Mouse (Mus musculus): ENCODE results near the gene Tapbpl.

Gene Tapbpl

DNA sequence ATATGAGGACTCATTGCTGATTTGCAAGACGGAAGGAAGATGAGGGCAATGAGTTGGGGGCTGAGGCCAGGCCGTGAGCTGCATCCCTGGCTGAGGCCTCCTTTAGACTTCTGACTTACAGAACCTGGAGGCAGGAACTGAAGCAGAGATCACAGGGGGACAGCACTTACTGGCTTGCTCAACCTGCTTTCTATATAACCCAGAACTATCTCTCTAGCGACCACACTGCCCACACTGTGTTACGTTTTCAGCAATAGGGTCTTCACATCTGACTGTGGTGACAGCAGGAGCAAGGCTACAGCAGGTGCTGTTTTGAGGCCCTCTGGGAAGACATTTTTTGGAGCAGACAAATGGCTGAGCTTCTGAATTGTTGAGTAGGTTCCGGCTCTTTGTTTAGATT, 9.0 kb upstream of the Tapbpl start:
- DNase-seq (ENCODE audit: low read depth, low spot score), result no peak

DNA sequence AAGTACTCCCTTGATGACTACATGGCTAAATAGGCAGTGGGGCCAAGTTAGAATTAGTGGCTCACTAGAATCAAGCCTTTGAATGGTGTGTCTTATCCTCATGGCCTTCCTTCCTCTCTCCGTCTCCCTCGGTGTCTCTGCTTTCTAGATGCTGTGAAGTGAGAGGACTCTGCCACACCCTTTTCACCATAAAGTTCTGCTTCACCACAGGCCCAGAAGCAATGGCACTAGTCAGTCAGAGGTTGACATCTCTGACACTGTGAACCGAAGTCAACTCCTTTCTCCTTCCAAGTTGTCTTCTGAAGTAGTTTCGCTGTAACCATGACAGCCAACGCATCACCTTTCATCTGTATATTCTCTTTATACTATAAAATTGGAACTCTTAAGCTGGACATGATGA, 7.9 kb upstream of the Tapbpl start:
- no peak for DNase-seq (ENCODE audit: low read depth, low spot score)

DNA sequence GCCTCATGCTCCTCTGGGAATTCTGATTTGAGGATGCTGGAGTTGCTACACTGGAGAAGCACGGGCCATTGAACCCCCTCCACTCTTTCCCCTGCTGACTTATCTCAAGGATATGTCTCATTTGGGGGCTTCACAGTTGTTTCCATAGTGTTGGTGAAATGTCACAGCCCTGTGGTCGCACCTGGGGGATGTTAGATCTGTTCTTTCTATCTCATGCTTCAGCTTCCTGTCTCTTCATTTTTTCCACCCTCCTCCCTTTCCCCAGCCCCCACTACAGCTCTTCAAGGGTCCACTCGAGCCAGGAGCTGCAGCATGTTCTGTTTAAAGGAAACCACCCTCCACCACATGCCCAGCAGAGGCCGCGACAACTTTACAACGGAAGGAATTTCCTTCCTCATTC, 6.7 kb upstream of the Tapbpl start:
- no peak for DNase-seq (ENCODE audit: low read depth, low spot score)

DNA sequence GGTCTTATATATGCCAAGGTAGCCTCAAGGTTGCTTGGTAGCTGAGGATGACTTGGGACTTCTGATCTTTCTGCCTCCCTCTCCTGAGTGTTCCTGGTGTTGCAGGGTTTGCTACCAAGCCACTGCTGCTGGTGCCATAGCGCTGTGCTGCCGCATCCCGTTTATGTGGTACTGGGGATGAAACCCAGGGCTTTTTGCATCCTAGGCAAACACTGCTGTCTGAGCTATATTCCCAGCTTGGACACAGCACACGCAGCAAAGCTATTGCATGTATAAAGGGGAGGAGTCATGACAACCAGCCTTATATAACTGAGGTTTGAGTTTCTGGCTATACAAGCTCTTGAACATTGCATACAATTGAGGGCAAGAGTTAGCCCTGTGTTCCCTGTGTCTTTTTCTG, 5.8 kb upstream of the Tapbpl start:
- no peak for DNase-seq (ENCODE audit: low read depth, low spot score)

DNA sequence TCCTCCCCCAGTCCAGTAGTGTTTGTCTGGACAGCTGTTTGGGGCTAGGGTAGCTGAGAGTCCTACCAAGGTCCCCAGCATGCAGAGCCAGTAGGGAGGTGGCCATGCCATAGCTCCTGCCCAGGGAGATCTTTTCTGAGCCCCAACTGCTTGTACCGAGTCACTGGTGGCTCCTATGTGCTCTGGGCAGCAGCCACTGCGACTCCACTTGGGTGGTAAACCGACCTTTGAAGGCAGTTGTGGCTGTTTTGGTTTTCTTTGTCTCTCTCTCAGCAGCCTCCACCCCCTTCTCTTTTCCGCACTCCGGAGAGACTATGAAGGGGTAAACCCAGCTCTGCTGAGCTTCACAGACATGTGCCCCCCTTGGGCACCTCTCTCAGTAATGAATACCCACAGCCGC, 5.1 kb upstream of the Tapbpl start, which contains the start of gene Cd27:
TSS of gene Cd27 (minus strand) at position 229 of the 400 bp plus-strand sequence.
- DNase-seq (ENCODE audit: low read depth, low spot score), result no peak

DNA sequence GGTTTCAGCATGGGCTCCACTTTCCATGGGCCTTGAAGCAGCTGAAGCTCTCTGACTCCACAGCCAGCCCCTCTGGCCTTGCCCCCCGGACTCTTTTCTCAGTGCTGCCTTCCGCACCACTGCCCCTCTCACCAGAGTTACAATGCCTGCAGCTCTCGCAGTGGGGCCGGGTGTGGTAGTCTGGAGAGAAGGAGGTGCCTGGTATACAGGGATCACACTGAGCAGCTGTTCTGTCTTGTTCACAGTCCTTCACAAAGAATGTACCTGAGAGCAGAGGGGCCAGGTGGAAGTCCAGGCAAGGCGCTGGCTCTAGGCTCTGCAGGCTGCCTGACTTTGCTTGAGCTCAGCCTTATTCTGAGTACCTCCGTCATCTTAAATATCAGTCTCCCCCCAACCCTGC, 4.7 kb upstream of the Tapbpl start:
- no peak for DNase-seq (ENCODE audit: low read depth, low spot score)

DNA sequence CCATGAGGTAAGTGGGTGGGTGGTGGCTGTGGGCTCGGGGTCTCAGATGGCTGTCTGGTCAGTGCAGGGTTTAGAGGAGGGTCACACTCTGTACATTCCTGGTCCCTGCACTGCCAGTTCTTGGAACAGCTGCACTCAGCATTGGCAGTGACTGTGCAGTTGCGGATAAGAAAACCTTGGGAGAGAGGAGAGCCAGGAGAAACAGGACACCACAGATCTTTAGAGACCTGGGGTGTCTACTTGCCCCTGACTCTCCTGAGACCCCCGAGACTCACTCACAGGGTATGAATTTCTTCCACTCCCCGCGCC, 2.8 kb upstream of the Tapbpl start:
- DNase-seq (ENCODE audit: low read depth, low spot score), result no peak

DNA sequence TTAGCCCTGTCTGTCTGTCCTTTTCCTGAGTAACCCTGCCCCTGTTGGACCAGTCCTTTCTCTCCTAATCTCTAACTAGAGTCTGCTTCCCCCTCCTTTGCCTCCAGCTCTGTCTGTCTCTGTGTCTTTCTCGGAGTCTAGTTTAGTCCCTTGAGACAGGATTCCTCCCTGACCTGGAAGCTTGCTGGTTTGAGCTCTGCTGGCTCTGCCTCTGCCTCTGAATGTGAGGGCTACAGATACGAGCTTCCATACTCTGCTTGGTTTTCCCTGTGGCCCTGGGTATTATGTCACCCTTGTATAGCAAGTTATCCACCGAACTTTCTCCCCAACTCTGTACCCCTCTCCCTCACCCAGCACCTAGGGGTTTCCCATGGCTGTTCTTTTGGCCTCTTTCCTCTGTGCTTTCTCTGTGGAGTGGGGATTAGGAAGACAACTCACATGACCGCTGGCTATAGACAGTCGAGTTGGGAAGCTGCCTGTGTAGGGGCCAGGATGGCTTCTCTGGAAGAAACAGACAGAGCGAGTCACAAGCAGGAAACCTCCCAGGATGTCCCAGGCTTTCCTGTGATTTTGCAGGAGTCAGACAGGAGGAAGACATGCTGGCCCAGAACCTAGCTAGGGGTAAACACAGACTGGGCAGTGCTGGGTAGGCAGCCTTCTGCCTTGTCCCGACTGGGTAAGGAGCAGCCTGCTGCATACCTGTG, 2.3 kb upstream of the Tapbpl start:
- DNase-seq (ENCODE audit: low read depth, low spot score), result no peak

DNA sequence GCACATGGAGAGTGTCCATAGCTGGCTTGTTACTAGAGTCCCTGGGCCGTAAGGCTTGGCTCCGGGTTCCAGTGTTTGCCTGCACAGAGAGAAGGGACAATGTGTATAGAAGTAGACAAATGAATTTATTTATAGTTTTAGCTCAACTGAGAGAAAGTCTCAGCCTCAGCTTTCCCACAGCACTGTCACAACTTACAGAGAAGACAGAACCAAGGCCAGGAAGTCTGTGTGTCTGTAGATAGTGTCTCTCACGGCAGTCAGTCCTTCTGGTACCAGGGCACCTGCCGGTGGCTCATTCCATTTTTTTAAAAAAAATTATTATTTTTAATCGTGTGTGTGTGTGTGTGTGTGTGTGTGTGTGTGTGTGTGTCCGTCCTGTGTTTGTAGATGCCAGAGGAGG, 856 bp upstream of the Tapbpl start:
- no peak for DNase-seq (ENCODE audit: low read depth, low spot score)

DNA sequence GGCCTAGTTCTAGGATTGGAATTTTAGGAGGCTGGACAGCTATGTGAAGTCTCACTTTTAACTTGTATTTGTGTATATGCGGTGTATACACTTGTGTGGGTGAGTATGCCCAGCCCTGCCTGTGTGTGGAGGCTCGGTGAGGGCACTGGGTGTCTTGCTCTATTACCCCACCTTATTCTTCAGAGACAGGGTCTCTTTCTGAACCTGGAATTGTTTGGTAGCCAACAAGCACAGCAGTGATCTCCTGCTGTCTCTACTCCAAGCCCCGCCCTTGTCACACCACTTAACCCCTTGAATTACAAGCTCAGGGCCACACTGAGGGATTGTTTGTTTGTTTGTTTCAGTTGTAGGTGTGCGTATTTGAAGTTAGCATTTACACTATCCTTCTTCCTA, 381 bp upstream of the Tapbpl start:
- DNase-seq (ENCODE audit: low read depth, low spot score), result no peak

DNA sequence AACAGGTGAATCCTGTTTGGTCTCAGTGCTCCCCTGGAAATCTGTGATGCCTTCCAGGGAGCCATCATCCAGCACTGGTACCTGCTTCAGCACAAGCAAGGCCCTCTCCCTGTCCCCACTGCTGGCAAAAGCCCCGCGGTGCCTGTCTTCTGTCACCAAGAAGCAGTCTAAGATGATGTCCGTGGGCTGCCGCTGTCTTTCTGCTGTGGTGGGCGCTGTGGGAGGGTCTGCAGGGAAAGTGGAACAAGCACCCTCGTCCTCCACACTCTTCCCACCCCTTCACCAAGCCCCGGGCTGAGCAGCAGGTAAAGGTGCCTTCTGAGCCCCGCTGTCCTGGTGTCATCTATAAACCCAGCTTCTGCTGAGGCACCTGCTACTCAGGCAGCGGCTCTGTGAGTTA, 1.1 kb downstream of the Tapbpl start:
- DNase-seq (ENCODE audit: low read depth, low spot score), result no peak

DNA sequence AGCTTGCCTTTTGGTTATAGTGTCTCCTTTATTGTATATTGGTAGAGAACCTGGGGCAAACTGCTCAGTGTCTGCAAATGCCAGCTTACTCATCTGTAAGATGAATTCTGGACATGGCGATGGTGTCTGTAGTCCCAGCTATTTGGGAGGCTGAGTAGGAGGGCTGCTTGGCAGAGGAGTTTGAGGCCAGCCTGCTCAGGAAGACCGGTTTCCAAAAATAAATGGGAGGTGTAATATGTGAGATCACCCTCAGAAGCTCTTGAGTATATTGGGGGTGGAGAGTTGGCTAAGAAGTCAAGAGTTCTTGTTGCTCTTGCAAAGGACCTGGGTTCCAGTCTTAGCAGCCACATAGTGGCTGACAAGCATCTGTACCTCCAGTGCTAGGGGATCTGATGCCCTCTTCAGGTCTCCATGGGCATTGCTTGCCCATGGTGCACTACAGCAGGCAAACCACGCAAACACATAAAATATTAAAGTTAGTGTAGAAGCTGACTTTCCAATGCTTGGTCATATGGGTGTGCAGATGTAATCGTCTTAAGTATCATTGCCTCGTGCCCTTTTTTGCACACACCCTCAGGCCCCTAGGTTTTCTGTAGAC, 6.0 kb downstream of the Tapbpl start:
- DNase-seq (ENCODE audit: low read depth, low spot score), result no peak

DNA sequence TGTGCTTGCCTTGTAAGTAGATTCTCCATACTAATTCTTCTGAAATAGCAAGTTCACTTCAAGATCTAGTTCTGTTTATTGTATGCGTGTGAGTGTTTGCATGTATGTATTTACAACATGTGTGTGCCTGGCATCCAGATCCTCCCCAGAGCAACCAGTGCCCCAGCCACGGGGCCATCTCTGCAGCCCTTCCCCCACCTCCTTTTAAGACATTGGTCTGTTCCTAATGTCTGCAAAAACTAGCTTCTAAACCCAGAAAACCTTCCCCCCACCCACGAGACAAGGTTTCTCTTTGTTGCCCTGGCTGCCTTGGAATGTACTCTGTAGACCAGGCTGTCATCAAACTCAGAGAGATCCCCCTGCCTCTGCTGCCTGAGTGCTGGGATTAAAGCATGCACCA, 9.1 kb downstream of the Tapbpl start:
- no peak for DNase-seq (ENCODE audit: low read depth, low spot score)

DNA sequence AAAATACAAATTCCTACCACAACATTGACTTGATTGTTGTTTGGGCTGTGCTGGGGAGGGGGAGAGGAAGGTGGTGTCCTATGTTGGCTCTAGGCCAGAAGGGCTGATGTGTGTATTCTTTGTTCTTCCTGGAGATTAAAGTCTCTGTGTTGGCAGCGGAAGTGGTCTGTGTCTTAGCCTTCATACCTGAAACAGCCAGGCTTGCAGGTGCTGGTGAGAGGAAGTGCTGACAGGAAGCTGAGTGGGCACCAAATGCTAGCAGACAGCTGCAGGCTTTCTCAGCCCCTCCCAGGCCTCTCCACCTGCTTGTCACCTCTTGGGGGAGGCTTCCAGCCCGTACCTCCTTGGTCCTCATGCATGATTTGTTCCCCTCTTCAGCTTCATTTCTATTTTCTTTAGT, 9.5 kb downstream of the Tapbpl start:
- no peak for DNase-seq (ENCODE audit: low read depth, low spot score)

DNA sequence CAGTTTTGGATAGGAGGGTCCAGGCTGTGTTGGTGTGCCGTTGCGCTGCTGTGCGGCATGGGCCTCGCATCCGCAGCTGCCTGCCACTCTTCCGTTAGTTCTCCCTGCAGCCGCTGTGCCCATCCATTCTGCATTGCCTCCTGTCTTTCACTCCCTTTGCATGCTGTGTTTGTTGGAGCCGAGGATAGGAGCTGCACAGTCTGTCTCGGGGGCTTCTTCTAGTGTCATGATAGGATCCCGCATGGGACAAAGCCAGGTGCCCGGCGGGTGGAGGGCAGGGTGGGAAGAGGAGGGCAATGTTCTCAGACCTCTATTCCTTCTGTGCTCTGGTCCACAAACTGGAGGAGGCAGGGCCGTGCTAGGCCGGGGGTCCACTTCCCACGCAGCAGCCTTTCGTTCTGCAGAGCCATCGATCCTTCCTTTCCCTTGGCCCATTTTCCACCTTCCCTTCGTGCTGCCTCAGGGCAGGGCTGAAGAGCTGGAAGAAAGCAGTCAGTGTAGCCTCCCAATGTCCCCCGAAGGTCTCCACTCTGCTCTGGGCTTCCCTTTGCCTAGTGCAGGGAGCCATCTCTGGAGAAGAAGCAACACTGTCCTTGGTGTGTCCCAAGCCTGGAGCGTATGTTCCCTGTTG, 10.4 kb downstream of the Tapbpl start:
- DNase-seq (ENCODE audit: low read depth, low spot score), result no peak

DNA sequence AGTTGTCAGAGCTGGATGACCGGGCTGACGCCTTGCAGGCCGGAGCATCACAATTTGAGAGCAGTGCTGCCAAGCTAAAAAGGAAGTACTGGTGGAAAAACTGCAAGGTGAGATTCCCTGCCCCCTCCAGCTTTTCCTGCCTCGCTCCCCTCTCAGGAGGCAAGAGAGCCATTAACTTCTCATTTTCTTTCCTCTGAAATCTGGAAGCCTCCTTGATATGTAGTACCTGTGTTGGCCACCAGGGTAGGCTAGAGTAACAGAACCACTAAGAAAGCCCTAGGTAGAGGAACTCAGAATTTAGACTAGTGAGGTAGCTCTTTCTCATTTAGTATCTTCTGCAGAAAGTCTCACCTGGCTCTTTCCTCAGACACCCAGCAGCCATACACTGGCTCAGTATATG, 12.7 kb downstream of the Tapbpl start:
- no peak for DNase-seq (ENCODE audit: low read depth, low spot score)

DNA sequence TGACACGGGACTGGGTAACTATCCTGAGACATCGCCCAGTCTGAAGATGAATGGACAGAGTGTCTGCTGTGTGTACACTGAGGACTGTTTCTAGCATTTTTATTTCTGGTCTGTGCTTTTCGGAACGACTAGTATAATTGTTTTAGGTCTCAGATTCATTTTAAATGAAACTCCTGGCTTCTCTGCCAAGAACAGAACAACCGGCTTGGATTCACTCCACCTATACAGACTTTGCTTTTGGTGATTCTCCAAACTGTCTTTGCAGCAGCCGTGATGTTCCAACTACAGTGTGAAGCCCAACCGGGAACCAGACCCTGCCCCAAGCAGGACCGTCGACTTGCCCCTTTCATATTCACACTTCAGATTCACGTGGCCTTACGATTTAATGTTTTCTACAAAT, 13.8 kb downstream of the Tapbpl start:
- no peak for DNase-seq (ENCODE audit: low read depth, low spot score)

DNA sequence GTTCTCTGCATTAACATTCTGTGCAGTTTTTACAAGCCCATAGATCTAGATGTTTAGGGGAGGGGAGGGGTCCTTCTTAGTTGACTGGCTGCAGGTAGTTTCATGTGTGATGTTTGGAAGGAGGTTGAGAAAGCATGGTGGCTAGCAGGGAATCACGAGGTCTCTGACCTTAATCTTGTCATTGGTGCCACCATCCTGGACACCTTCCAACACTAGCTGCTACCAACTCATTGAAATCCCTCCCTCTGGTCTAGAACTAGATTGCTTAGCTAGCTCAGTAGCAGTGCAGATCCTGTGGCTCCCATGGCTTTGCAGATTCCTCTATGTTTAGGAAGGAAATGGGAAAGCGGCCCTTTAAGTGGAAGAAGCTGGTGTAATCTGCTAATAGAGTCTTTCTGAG, 14.8 kb downstream of the Tapbpl start:
- DNase-seq (ENCODE audit: low read depth, low spot score), result no peak

DNA sequence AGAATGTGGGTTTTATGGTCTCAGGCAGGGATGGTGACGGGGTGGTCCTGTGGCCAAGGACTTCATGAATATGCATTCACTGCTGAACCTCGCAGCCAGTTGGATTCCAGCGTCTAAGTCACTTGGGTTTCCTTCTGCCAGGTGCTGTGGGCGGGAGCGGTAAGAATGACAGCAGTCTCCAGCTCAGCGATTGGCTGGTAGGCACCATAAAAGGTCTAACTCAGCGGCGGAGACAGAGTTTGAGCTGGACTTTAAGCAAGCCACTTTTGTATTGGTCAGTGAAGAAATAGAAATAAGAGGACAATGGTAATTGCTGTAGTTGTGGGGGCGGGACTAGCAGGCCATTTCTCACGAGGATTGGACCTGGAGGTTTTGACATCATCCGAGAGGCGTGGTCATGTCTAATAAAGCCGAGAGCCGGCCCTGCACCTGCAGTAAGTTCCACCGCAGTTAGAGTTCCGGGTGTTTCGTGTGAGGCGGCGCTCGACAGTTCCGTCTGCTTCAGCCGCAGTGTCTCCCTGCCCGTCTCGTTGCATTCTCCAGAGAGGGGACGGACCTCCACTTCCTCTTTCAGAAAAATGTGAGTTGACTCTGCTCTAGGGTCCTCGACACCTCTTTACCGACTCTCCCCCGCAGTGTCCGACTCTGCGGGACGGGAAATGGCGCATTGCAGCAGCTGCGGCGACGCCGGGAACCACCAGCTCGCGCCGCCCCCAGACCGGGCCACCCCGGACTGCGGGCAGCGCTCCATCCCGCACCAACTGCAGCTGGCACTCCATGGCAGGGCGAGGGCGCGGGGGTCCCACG, 16.3 kb downstream of the Tapbpl start, which contains the start of gene Vamp1:
TSS of gene Vamp1 (plus strand) at position 404 of the 807 bp plus-strand sequence.
- peak; percentile 92 for DNase-seq (ENCODE audit: low read depth, low spot score)

DNA sequence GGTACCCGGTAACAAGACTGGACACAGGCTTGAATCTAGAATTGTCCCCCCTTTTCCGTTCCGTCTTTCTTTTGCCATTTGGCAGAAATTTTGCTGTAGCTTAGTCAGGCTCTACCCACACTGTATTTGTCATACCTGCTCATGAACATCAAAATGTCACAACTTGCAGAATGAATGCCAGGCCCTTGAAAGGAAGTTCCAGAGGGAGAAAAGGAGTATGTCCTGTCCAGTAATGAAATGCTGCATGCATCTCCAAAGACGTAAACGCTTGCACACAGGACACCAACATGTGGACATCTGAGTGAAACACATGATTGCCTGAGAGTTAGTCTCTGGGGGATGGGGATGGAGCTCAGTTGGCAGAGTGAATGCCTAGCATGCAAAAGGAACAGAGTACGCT, 17.9 kb downstream of the Tapbpl start:
- no peak for DNase-seq (ENCODE audit: low read depth, low spot score)

DNA sequence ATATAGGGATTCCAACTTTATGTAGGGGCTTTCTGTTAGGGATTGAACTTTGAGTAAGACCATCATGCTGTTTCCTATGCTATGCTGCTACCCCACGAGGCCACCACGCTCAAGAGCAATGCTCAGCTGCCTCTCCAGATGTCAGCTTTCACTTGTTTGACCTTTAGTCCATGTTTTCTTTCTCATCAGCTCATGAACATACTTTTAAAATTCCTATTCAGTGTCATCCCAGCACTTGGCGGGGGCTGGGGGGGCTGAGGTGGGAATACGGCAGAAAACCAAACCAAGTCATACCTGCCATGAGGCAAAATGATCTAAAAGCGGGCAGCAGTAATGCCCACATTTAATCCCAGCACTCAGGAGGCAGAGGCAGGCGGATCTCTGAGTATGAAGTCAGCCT, 18.5 kb downstream of the Tapbpl start:
- DNase-seq (ENCODE audit: low read depth, low spot score), result no peak

DNA sequence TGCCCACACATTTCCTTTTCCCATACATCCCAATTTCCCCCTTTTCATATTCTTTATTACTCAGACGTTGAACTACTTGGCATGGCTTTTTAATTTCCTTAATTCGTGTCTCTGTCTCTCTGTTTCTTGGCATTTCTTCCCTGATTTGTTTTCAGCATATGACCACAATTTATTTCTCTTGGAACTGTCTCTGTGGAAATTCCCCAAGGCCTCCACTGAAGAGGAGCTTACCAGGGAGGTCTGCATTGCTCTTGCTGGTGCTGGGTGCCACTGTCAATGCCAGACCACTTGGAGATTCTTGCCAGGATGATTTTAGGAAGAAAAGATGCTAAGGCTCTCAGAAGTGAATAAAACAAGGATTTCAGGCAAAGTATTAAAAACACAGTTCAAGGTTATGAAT, 19.0 kb downstream of the Tapbpl start:
- DNase-seq (ENCODE audit: low read depth, low spot score), result no peak

DNA sequence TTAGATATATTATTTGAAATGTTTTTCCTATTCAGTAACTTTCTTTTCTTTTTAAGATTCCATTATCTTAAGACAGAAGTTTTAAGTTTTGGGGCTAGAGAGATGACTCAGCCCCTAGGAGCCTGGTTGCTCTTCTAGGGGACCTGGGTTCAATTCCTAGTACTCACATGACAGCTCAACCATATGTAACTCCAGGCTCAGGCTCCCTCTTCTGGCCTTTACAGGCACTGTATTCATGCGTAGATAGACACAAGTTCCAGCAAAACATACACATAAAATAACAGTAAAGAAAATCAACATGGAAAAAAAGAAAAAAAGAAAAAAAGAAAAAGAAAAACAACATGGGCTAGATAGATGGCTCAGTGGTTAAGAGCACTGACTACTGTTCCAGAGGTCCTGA, 21.2 kb downstream of the Tapbpl start:
- DNase-seq (ENCODE audit: low read depth, low spot score), result no peak

Data from retina, adult 2 months (tissue).